Mouse (Mus musculus): Measurements from ENCODE around the gene Med11.
"Not testable (repeated sequence)": the region's sequence is repeated elsewhere in the genome, so short reads cannot be mapped to it uniquely, and the experiment has no call there.

Med11 gene

GRCm38 (mm10) chr11:70450926-70451325 is 793 bp upstream of the Med11 start:
- peak in 1 of 2 experiments; percentile 33 for DNase-seq

- DNase-seq = no peak
Observed at GRCm38 (mm10) chr11:70453261-70454044, 1.7 kb downstream of the Med11 start.

- DNase-seq = no peak
Observed at GRCm38 (mm10) chr11:70458688-70459600, 7.2 kb downstream of the Med11 start, which contains the start of gene Zmynd15. Gene Zmynd15 (plus strand): TSS chr11:70459433.

- DNase-seq = peak in 1 of 2 experiments; percentile 21
Observed at GRCm38 (mm10) chr11:70459601-70460101, 7.9 kb downstream of the Med11 start, which contains the start of gene Cxcl16. Gene Cxcl16 (minus strand): TSS chr11:70459984.

- no peak for DNase-seq
Observed at GRCm38 (mm10) chr11:70463970-70464369, 12.3 kb downstream of the Med11 start.

- no peak for DNase-seq
Observed at GRCm38 (mm10) chr11:70465211-70465610, 13.5 kb downstream of the Med11 start.

- peak in 1 of 2 experiments; percentile 35 for DNase-seq
Observed at GRCm38 (mm10) chr11:70465824-70466223, 14.1 kb downstream of the Med11 start.

- no peak for DNase-seq
Observed at GRCm38 (mm10) chr11:70467902-70468619, 16.3 kb downstream of the Med11 start.

- DNase-seq = no peak
Observed at GRCm38 (mm10) chr11:70469764-70470163, 18.0 kb downstream of the Med11 start.

GRCm38 (mm10) chr11:70472716-70473115 is 21.0 kb downstream of the Med11 start:
- no peak for DNase-seq

GRCm38 (mm10) chr11:70473291-70473690 is 21.6 kb downstream of the Med11 start:
- DNase-seq = not testable (repeated sequence)

GRCm38 (mm10) chr11:70474872-70475534 is 23.3 kb downstream of the Med11 start:
- no peak for DNase-seq

GRCm38 (mm10) chr11:70485498-70485897 is 33.8 kb downstream of the Med11 start:
- no peak for DNase-seq

- DNase-seq = no peak
Observed at GRCm38 (mm10) chr11:70487816-70488215, 36.1 kb downstream of the Med11 start.

- DNase-seq = no peak
Observed at GRCm38 (mm10) chr11:70489138-70489537, 37.4 kb downstream of the Med11 start.

GRCm38 (mm10) chr11:70489684-70490083 is 38.0 kb downstream of the Med11 start:
- no peak for DNase-seq

- DNase-seq = peak in 1 of 2 experiments; percentile 18
Observed at GRCm38 (mm10) chr11:70499566-70500475, 48.1 kb downstream of the Med11 start.

GRCm38 (mm10) chr11:70500476-70500812 is 48.7 kb downstream of the Med11 start:
- no peak for DNase-seq

GRCm38 (mm10) chr11:70502018-70502417 is 50.3 kb downstream of the Med11 start:
- no peak for DNase-seq
